7 mouse cellular contexts compared by ENCODE assay signal in the genomic region with DNA sequence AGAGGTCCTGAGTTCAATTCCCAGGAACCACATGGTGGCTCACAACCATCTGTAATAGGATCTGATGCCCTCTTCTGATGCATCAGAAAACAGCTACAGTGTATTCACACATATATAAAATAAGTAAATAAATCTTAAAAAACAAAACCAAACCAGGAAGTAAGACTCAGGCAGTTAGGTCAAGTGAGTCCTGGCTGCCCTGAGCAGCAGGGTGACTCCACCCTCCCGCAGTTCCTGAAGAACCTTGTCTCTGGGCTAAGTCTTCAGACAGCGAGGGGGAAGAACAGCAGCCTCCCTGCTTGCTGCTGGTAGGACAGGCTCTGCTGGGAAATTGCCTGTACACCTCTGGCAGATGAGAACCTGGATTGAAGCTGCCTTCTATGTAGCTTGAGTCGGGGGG. TPM values are rescaled to one million over a fixed set of nuclear protein-coding genes. Genes with fewer than 3 reads are reported as not detected.
A peak's percentile ranks its signal among the peaks of the same experiment; 100 is the strongest.
DNase-seq lines count a peak whose midpoint lies in the region; ATAC-seq lines count a peak whose summit lies in the region.

No protein-coding gene starts in this region.

- DNase-seq in lung, postnatal 36 days: no peak
- DNase-seq in forebrain, embryonic 14.5 days (ENCODE audit: low spot score): no peak
- DNase-seq in liver, embryonic 13.5 days: no peak
- no peak for DNase-seq in cerebellum, adult 18-20 months
- no peak for DNase-seq in kidney, postnatal 10 days

- no peaks in the 10 kb centered on the region for H3K9me3 ChIP-seq in lung, embryonic 16.5 days (ENCODE audit: control insufficient read depth, low read length)
- no peaks in the 10 kb centered on the region for H3K9me3 ChIP-seq in forebrain, embryonic 14.5 days (replicated peaks; ENCODE audit: control insufficient read depth, low read length)
- H3K9me3 ChIP-seq in liver, embryonic 13.5 days (replicated peaks): no peaks in the 10 kb centered on the region
- no peaks in the 10 kb centered on the region for H3K9me3 ChIP-seq in stomach, embryonic 16.5 days (replicated peaks; ENCODE audit: control insufficient read depth, low read length)

- no peak overlapping the region for H3K27ac ChIP-seq in lung, embryonic 16.5 days (ENCODE audit: low read length)
- H3K27ac ChIP-seq in forebrain, embryonic 14.5 days (ENCODE audit: low read depth, low read length): no peak overlapping the region
- H3K27ac ChIP-seq in liver, embryonic 13.5 days: peak overlapping the region; percentile 95
- peak overlapping the region; percentile 95 for H3K27ac ChIP-seq in stomach, embryonic 16.5 days (ENCODE audit: low read length)

- H3K4me3 ChIP-seq in lung, embryonic 16.5 days (ENCODE audit: low read length): peak overlapping the region; percentile 83
- 0 out of 2 replicates have a peak overlapping the region, but pooled peaks have one; percentile 63 for H3K4me3 ChIP-seq in forebrain, embryonic 14.5 days (ENCODE audit: low read depth, low read length)
- peak overlapping the region; percentile 84 for H3K4me3 ChIP-seq in liver, embryonic 13.5 days (replicated peaks)
- H3K4me3 ChIP-seq in stomach, embryonic 16.5 days (replicated peaks; ENCODE audit: low read length): peak overlapping the region; percentile 73

- H3K9ac ChIP-seq in lung, embryonic 16.5 days (ENCODE audit: low read length): peak overlapping the region; percentile 91
- peak overlapping the region; percentile 41; the same call in 1 of the 2 replicates for H3K9ac ChIP-seq in forebrain, embryonic 14.5 days (ENCODE audit: low read length)
- peak overlapping the region; percentile 97 for H3K9ac ChIP-seq in liver, embryonic 13.5 days
- peak overlapping the region; percentile 93 for H3K9ac ChIP-seq in stomach, embryonic 16.5 days (ENCODE audit: low read length)

- peaks cover 38% of the 10 kb centered on the region for H3K4me1 ChIP-seq in lung, embryonic 16.5 days (replicated peaks; ENCODE audit: control insufficient read depth, insufficient read depth, low read length)
- peaks cover 29% of the 10 kb centered on the region for H3K4me1 ChIP-seq in forebrain, embryonic 14.5 days (ENCODE audit: control insufficient read depth, insufficient read depth, low read length)
- H3K4me1 ChIP-seq in liver, embryonic 13.5 days (replicated peaks): peaks cover 56% of the 10 kb centered on the region
- H3K4me1 ChIP-seq in stomach, embryonic 16.5 days (ENCODE audit: control insufficient read depth, insufficient read depth, low read length): peaks cover 38% of the 10 kb centered on the region

- H3K27me3 ChIP-seq in lung, embryonic 16.5 days (ENCODE audit: control insufficient read depth, insufficient read depth, low read depth, low read length): no peaks in the 10 kb centered on the region
- H3K27me3 ChIP-seq in forebrain, embryonic 14.5 days (replicated peaks; ENCODE audit: control insufficient read depth, insufficient read depth, low read length): peaks cover 19% of the 10 kb centered on the region
- peaks cover 12% of the 10 kb centered on the region for H3K27me3 ChIP-seq in liver, embryonic 13.5 days
- no peaks in the 10 kb centered on the region for H3K27me3 ChIP-seq in stomach, embryonic 16.5 days (ENCODE audit: control insufficient read depth, insufficient read depth, low read length)

- H3K4me2 ChIP-seq in lung, embryonic 16.5 days (ENCODE audit: low read depth, low read length): peak overlapping the region; percentile 91
- peak overlapping the region; percentile 89; the same call in 1 of the 2 replicates for H3K4me2 ChIP-seq in forebrain, embryonic 14.5 days (ENCODE audit: low read length)
- peak overlapping the region; percentile 96 for H3K4me2 ChIP-seq in liver, embryonic 13.5 days
- peak overlapping the region; percentile 96 for H3K4me2 ChIP-seq in stomach, embryonic 16.5 days (ENCODE audit: low read depth, low read length)

- no peak for ATAC-seq in lung, embryonic 16.5 days (ENCODE audit: low read depth)
- no peak for ATAC-seq in forebrain, embryonic 14.5 days
- ATAC-seq in liver, embryonic 13.5 days (ENCODE audit: low read depth): no peak
- ATAC-seq in stomach, embryonic 16.5 days (ENCODE audit: insufficient read depth, low FRiP score): no peak

- WGBS in lung, embryonic 16.5 days: 53% methylated on average over 3 of the region's 3 CpGs
- WGBS in forebrain, embryonic 14.5 days: 84% methylated on average over 3 of the region's 3 CpGs
- 38% methylated on average over 3 of the region's 3 CpGs for WGBS in liver, embryonic 13.5 days (ENCODE audit: insufficient replicate concordance)
- 56% methylated on average over 3 of the region's 3 CpGs for WGBS in stomach, embryonic 16.5 days

- H3K36me3 ChIP-seq in lung, embryonic 16.5 days (ENCODE audit: control insufficient read depth, insufficient read depth, low read length): peaks cover 28% of the 10 kb centered on the region
- peaks cover 44% of the 10 kb centered on the region for H3K36me3 ChIP-seq in forebrain, embryonic 14.5 days (ENCODE audit: control insufficient read depth, insufficient read depth, low read length)
- peaks cover 50% of the 10 kb centered on the region for H3K36me3 ChIP-seq in liver, embryonic 13.5 days
- H3K36me3 ChIP-seq in stomach, embryonic 16.5 days (ENCODE audit: control insufficient read depth, insufficient read depth, low read length): peaks cover 35% of the 10 kb centered on the region

RNA-seq across cellular contexts. Expression of a gene that starts 5.0 kb away (rescaled TPM):
- polyA plus RNA-seq in lung, embryonic 16.5 days (2015; fragmentation: Nextera tagmentation; extraction: Ambion mirVana): 55.4 and 58.5 TPM in 2 replicates
- 34.7 and 37.1 TPM in 2 replicates for polyA plus RNA-seq in forebrain, embryonic 14.5 days (2014; fragmentation: Nextera tagmentation; extraction: Ambion mirVana)
- 17.5 and 18.2 TPM in 2 replicates for polyA plus RNA-seq in liver, embryonic 13.5 days (2015; fragmentation: Nextera tagmentation; extraction: Ambion mirVana)
- 63.8 and 72.2 TPM in 2 replicates for polyA plus RNA-seq in stomach, embryonic 16.5 days (2015; fragmentation: Nextera tagmentation; extraction: Ambion mirVana)

RNA-seq across cellular contexts. Expression of a gene that starts 6.7 kb away (rescaled TPM):
- polyA plus RNA-seq in lung, embryonic 16.5 days (2015; fragmentation: Nextera tagmentation; extraction: Ambion mirVana): 35.6 and 41.6 TPM in 2 replicates
- polyA plus RNA-seq in forebrain, embryonic 14.5 days (2014; fragmentation: Nextera tagmentation; extraction: Ambion mirVana): 105 and 107 TPM in 2 replicates
- polyA plus RNA-seq in liver, embryonic 13.5 days (2015; fragmentation: Nextera tagmentation; extraction: Ambion mirVana): 40.1 and 44.6 TPM in 2 replicates
- polyA plus RNA-seq in stomach, embryonic 16.5 days (2015; fragmentation: Nextera tagmentation; extraction: Ambion mirVana): 35.0 and 38.2 TPM in 2 replicates

RNA-seq across cellular contexts. Expression of a gene that starts 9.2 kb away (rescaled TPM):
- polyA plus RNA-seq in lung, embryonic 16.5 days (2015; fragmentation: Nextera tagmentation; extraction: Ambion mirVana): 16.7 and 19.7 TPM in 2 replicates
- polyA plus RNA-seq in forebrain, embryonic 14.5 days (2014; fragmentation: Nextera tagmentation; extraction: Ambion mirVana): 4.3 and 4.6 TPM in 2 replicates
- polyA plus RNA-seq in liver, embryonic 13.5 days (2015; fragmentation: Nextera tagmentation; extraction: Ambion mirVana): 0.21 TPM in 1 of 2 replicates, not detected in the other
- polyA plus RNA-seq in stomach, embryonic 16.5 days (2015; fragmentation: Nextera tagmentation; extraction: Ambion mirVana): 0.76 and 1.6 TPM in 2 replicates

RNA-seq across cellular contexts. Expression of a gene that starts 11.4 kb away (rescaled TPM):
- 101 and 102 TPM in 2 replicates for polyA plus RNA-seq in lung, embryonic 16.5 days (2015; fragmentation: Nextera tagmentation; extraction: Ambion mirVana)
- polyA plus RNA-seq in forebrain, embryonic 14.5 days (2014; fragmentation: Nextera tagmentation; extraction: Ambion mirVana): 98.0 and 109 TPM in 2 replicates
- polyA plus RNA-seq in liver, embryonic 13.5 days (2015; fragmentation: Nextera tagmentation; extraction: Ambion mirVana): 43.8 and 44.7 TPM in 2 replicates
- polyA plus RNA-seq in stomach, embryonic 16.5 days (2015; fragmentation: Nextera tagmentation; extraction: Ambion mirVana): 85.2 and 91.6 TPM in 2 replicates

RNA-seq across cellular contexts. Expression of a gene that starts 14.3 kb away (rescaled TPM):
- 41.9 and 43.7 TPM in 2 replicates for polyA plus RNA-seq in lung, embryonic 16.5 days (2015; fragmentation: Nextera tagmentation; extraction: Ambion mirVana)
- polyA plus RNA-seq in forebrain, embryonic 14.5 days (2014; fragmentation: Nextera tagmentation; extraction: Ambion mirVana): 83.2 and 83.8 TPM in 2 replicates
- 14.3 and 16.0 TPM in 2 replicates for polyA plus RNA-seq in liver, embryonic 13.5 days (2015; fragmentation: Nextera tagmentation; extraction: Ambion mirVana)
- 40.8 and 42.6 TPM in 2 replicates for polyA plus RNA-seq in stomach, embryonic 16.5 days (2015; fragmentation: Nextera tagmentation; extraction: Ambion mirVana)

Comparison
In these comparisons a context has a peak if more than half of its experiments do, and no peak if none do; other contexts are left out.
1. H3K27ac ChIP-seq: peak in liver, embryonic 13.5 days (single experiment) and stomach, embryonic 16.5 days (single experiment); none in lung, embryonic 16.5 days (single experiment) and forebrain, embryonic 14.5 days (single experiment).
2. H3K9ac ChIP-seq: peak in every context shown above with its lines; median percentile 97 in liver, embryonic 13.5 days; 93 in stomach, embryonic 16.5 days; 91 in lung, embryonic 16.5 days; 41 in forebrain, embryonic 14.5 days.
3. Peak in every context shown above with its lines, with median percentiles within 50 percentile points of each other: H3K4me2 ChIP-seq and H3K4me3 ChIP-seq.